Mouse (Mus musculus) limb, embryonic 13.5 days (tissue): ENCODE measurements around the gene Tmem203. TPM values are rescaled to one million over a fixed set of nuclear protein-coding genes. Genes with fewer than 3 reads are reported as not detected.

ENCODE experiments used
- ATAC-seq: fragments of 200-750 bp; cut with Nextera tagmentation; 2 replicates; pipeline ENCODE4 v1.8.0; 2017; ENCODE audit warnings: low read depth, moderate number of reproducible peaks, moderate TSS enrichment; ENCODE audit not compliant: low FRiP score
- H3K27ac ChIP-seq: fragments of 300-500 bp; sonication (generic); 2 replicates; pipeline ENCODE4 v1.5.1; 2015; ENCODE audit warnings: inconsistent platforms, mild to moderate bottlenecking, moderate library complexity
- H3K27me3 ChIP-seq: fragments of 300-500 bp; sonication (generic); 2 replicates; pipeline ENCODE4 v1.6.1; 2015; ENCODE audit warnings: mild to moderate bottlenecking, inconsistent platforms
- H3K36me3 ChIP-seq: fragments of 300-500 bp; sonication (generic); 2 replicates; pipeline ENCODE4 v1.6.1; 2015; ENCODE audit warnings: inconsistent platforms, mild to moderate bottlenecking, moderate library complexity
- H3K4me1 ChIP-seq: fragments of 300-500 bp; sonication (generic); 2 replicates; pipeline ENCODE4 v1.6.1; 2015; ENCODE audit warnings: inconsistent platforms
- H3K4me2 ChIP-seq: fragments of 300-500 bp; sonication (generic); replicated peaks from 2 replicates; pipeline ENCODE4 v1.6.1; 2015; ENCODE audit warnings: inconsistent platforms, mild to moderate bottlenecking, moderate library complexity
- H3K4me3 ChIP-seq: fragments of 300-500 bp; sonication (generic); 2 replicates; pipeline ENCODE4 v1.5.1; 2015; ENCODE audit warnings: moderate library complexity, mild to moderate bottlenecking, inconsistent platforms
- H3K9ac ChIP-seq: fragments of 300-500 bp; sonication (generic); 2 replicates; pipeline ENCODE4 v1.6.1; 2015; ENCODE audit warnings: mild to moderate bottlenecking, inconsistent platforms
- H3K9me3 ChIP-seq: fragments of 300-500 bp; sonication (generic); 2 replicates; pipeline ENCODE4 v1.6.1; 2016; ENCODE audit warnings: inconsistent platforms
- whole genome bisulfite sequencing: fragments of 180-500 bp; shearing (Covaris S2); methylation state at CpG from one replicate; pipeline ENCODE4 v1.1.7; 2015; 5-methylcytosine and 5-hydroxymethylcytosine counted together
- polyA plus RNA-seq: library from polyadenylated mRNA; unstranded; fragments of >200 nt; fragmentation: Nextera tagmentation; extraction: Ambion mirVana; gene quantifications from 2 replicates; pipeline ENCODE4 v1.2.1, GENCODE M21; 2015

The Tmem203 gene
- polyA plus RNA-seq: 23.6 and 24.2 TPM in 2 replicates

DNA sequence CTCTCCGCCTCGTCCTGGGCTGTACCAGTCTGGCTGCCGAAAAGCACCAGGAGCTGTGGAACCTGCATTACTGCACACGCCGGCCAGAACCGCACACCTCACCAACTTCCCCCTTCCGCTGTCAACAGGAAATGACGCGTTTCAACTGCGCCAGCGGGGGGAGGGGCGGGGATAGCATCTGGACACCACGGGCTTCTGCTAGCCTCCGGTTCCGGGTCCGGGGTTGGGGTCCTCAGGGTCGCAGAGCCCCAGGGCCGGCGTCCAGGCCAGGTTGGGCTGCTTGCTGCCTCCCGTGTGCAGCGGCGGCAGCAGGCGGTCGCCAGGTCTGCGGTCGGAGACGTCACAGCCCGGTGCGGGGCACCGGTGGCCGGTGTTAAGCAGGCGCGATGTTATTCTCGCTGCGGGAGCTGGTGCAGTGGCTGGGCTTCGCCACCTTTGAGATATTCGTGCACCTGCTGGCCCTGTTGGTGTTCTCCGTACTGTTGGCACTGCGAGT lies at the start of gene Tmem203:
TSS of gene Tmem203 (plus strand) at position 156 of the 496 bp plus-strand sequence.
- H3K4me3 ChIP-seq: peak within 1 kb of the TSS; percentile 81
- ATAC-seq: peak; percentile 89
- no peaks in the 10 kb centered on the region for H3K9me3 ChIP-seq
- no peaks in the 10 kb centered on the region for H3K27me3 ChIP-seq
- H3K27ac ChIP-seq: peak within 1 kb of the TSS; percentile 69
- peak within 1 kb of the TSS; percentile 99 for H3K4me2 ChIP-seq
- peak within 1 kb of the TSS; percentile 85 for H3K9ac ChIP-seq
- H3K36me3 ChIP-seq: peaks cover 32% of the 10 kb centered on the region
- 1% methylated on average over 39 of the region's 39 CpGs for WGBS
- H3K4me1 ChIP-seq: peaks cover 18% of the 10 kb centered on the region

DNA sequence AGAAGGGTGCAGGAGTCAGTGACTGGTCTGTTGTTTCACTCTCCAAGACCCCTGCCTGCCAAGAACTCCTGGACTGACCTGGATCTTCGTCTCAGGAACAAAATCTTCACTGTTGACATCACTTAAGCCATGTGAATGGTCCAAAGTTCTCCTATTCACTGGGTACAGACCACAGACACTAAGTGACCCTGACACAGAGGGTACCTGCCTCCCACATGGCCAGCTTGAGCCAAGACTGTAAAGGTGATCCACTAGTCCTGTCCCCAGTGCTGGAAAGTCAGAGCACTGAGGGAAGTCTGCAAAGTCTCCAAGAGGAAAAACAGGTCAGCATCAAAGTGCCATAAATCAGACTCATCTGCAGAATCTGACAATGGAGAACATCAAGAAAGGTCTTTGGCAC lies 47.6 kb upstream of the Tmem203 start:
- Histone ChIP-seq H3K4me1 (peaks cover 15% of the 10 kb centered on the region), H3K27me3 (0 out of 2 replicates have a peak, but pooled peaks cover under 1% of the 10 kb centered on the region), H3K4me3 (no peak overlapping the region), H3K27ac (no peak overlapping the region), H3K4me2 (no peak overlapping the region), H3K9ac (no peak overlapping the region), H3K9me3 (no peaks in the 10 kb centered on the region), H3K36me3 (peaks cover 69% of the 10 kb centered on the region)
- no peak for ATAC-seq
- 87% methylated on average over 1 of the region's 1 CpGs for WGBS

- peak; percentile 6; the same call in 1 of the 2 replicates for ATAC-seq
- Histone ChIP-seq H3K9ac (peak overlapping the region; percentile 90), H3K27ac (peak overlapping the region; percentile 90), H3K4me3 (peak overlapping the region; percentile 71), H3K4me2 (peak overlapping the region; percentile 94), H3K4me1 (peaks cover 15% of the 10 kb centered on the region), H3K36me3 (peaks cover 38% of the 10 kb centered on the region), H3K9me3 (no peaks in the 10 kb centered on the region), H3K27me3 (peaks cover 3% of the 10 kb centered on the region; the same call in 1 of the 2 replicates)
- under 1% methylated on average over 24 of the region's 24 CpGs for WGBS
Measured at GRCm38 (mm10) chr2:25210686-25211085, 44.6 kb upstream of the Tmem203 start.

DNA sequence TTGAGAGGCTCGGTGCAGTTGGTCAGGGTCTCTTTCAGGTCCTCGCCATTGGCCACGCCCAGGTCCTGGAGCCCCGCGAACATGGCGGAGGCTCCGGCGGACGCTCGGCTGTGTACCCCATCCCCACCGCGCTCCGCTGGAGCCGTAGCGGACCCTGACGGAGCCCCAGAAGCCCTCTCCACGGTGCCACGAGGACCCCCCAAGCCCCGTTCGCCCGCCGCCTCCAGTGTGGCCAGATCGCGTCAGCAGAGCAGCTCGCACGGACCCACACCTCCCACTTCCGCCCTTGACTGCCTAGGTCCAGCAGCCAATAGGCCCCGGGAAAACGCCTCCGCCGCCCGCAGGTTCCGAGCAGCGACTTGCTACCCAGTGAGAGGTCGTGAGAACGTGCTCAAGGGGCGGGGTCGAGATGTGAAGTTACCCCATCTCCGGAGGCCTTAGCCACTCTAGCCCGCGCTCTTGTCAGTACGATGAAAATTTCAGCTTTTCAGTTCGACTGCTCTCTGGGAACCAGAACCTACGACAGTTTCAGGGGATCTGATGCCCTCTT lies 44.0 kb upstream of the Tmem203 start, which contains the start of gene Nelfb:
TSS of gene Nelfb (minus strand) at position 369 of the 550 bp plus-strand sequence.
- peak; percentile 94 for ATAC-seq
- Histone ChIP-seq H3K9me3 (no peaks in the 10 kb centered on the region), H3K4me3 (peak within 1 kb of the TSS; percentile 71), H3K4me2 (peak within 1 kb of the TSS; percentile 94), H3K9ac (peak within 1 kb of the TSS; percentile 90), H3K27ac (peak within 1 kb of the TSS; percentile 90), H3K36me3 (peaks cover 33% of the 10 kb centered on the region), H3K27me3 (peaks cover 3% of the 10 kb centered on the region; the same call in 1 of the 2 replicates), H3K4me1 (peaks cover 15% of the 10 kb centered on the region)
- under 1% methylated on average over 44 of the region's 44 CpGs for WGBS

GRCm38 (mm10) chr2:25213266-25213865 lies 41.9 kb upstream of the Tmem203 start:
- Histone ChIP-seq H3K9me3 (no peaks in the 10 kb centered on the region), H3K27ac (no peak overlapping the region), H3K4me1 (peaks cover 15% of the 10 kb centered on the region), H3K9ac (no peak overlapping the region), H3K27me3 (peaks cover 3% of the 10 kb centered on the region; the same call in 1 of the 2 replicates), H3K4me3 (no peak overlapping the region), H3K36me3 (peaks cover 11% of the 10 kb centered on the region), H3K4me2 (no peak overlapping the region)
- WGBS: 63% methylated on average over 23 of the region's 23 CpGs
- no peak for ATAC-seq

DNA sequence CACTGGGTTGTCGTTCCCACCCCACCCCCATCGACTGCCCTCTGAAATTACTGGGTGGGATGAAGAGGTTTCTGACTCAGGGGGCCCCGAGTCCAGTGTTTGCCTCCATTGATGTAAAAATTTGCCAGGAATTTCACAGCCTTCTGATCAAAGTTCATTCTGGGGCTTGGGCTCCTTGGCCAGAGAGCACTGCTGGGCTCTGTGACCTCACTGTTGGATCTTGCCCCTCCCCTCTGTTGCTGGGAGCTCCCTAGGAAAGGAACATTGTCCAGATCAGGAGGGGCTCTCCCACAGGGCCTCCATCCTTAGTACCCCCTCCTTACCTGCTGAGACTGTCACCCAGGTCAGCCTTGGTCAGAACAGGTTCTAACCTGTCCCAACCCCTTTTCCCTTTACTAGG lies 40.8 kb upstream of the Tmem203 start, which contains the start of gene Stpg3:
TSS of gene Stpg3 (minus strand) at position 194 of the 400 bp plus-strand sequence.
- H3K27ac ChIP-seq: no peak within 1 kb of the TSS
- 74% methylated on average over 3 of the region's 3 CpGs for WGBS

DNA sequence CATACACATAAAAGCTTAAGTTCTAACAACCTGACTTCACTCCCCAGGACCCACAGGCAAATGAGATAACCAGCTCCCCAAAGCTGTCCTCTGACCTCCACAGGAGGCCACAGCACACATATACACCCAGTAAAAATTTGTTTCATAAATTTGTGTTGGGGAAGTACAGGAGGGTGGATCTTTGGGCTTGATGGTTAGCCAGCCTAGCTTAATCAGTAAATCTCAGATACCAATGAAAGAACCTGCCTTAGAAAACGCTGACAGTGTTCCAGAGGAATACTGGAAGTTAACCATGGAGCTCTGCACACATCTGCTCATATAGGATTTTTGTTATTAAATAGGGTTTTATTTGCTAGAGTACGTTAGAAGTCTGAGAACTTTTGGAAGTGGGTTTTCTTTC lies 37.6 kb upstream of the Tmem203 start:
- no peaks in the 10 kb centered on the region for H3K4me1 ChIP-seq
- H3K36me3 ChIP-seq: peaks cover 10% of the 10 kb centered on the region
- 59% methylated on average over 2 of the region's 2 CpGs for WGBS
- no peak for ATAC-seq
- no peak overlapping the region for H3K4me2 ChIP-seq
- H3K9me3 ChIP-seq: no peaks in the 10 kb centered on the region
- H3K27ac ChIP-seq: no peak overlapping the region
- H3K27me3 ChIP-seq: peaks cover 5% of the 10 kb centered on the region; the same call in 1 of the 2 replicates
- H3K4me3 ChIP-seq: no peak overlapping the region
- no peak overlapping the region for H3K9ac ChIP-seq

More for the DNA sequence above, 40.8 kb upstream of the Tmem203 start, which contains the start of gene Stpg3:
- no peaks in the 10 kb centered on the region for H3K9me3 ChIP-seq
- no peak for ATAC-seq
- no peak within 1 kb of the TSS for H3K9ac ChIP-seq
- peaks cover 4% of the 10 kb centered on the region; the same call in 1 of the 2 replicates for H3K36me3 ChIP-seq
- H3K27me3 ChIP-seq: peaks cover 6% of the 10 kb centered on the region; the same call in 1 of the 2 replicates
- H3K4me2 ChIP-seq: no peak within 1 kb of the TSS
- no peak within 1 kb of the TSS for H3K4me3 ChIP-seq
- peaks cover 15% of the 10 kb centered on the region for H3K4me1 ChIP-seq

DNA sequence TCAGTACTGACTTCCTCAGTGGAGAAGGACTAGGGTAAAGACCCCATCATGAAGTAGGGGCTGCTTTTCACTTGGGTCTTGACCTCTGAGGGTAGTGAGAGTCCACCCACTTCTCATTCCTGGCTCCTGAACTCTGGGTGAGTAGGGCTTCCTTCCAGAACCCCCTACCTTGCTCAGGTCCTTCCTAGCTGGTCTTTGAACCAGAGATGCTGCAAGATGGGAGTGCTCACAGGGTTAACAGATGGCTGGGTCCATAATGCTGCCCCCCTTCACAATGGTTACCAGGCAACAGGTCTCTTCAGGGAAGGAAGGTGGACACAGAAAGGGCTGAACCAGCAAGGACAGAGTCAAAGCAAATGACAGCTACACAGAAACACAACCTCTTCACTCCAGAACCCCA lies 36.8 kb upstream of the Tmem203 start, which contains the start of gene Fam166a:
TSS of gene Fam166a (plus strand) at position 301 of the 400 bp plus-strand sequence.
- peaks cover 13% of the 10 kb centered on the region for H3K36me3 ChIP-seq
- ATAC-seq: no peak
- H3K9ac ChIP-seq: no peak within 1 kb of the TSS
- no peak within 1 kb of the TSS for H3K4me2 ChIP-seq
- peaks cover 3% of the 10 kb centered on the region; the same call in 1 of the 2 replicates for H3K27me3 ChIP-seq
- H3K27ac ChIP-seq: no peak within 1 kb of the TSS
- H3K4me1 ChIP-seq: peaks cover 4% of the 10 kb centered on the region
- no peaks in the 10 kb centered on the region for H3K9me3 ChIP-seq
- no peak within 1 kb of the TSS for H3K4me3 ChIP-seq

- Histone ChIP-seq H3K36me3 (peaks cover 13% of the 10 kb centered on the region), H3K9me3 (no peaks in the 10 kb centered on the region), H3K4me1 (peaks cover 14% of the 10 kb centered on the region), H3K9ac (no peak overlapping the region), H3K4me2 (no peak overlapping the region), H3K27me3 (peaks cover 3% of the 10 kb centered on the region; the same call in 1 of the 2 replicates), H3K27ac (no peak overlapping the region), H3K4me3 (no peak overlapping the region)
- ATAC-seq: no peak
- WGBS: 70% methylated on average over 5 of the region's 5 CpGs
Measured at GRCm38 (mm10) chr2:25221331-25221772, 33.9 kb upstream of the Tmem203 start.

DNA sequence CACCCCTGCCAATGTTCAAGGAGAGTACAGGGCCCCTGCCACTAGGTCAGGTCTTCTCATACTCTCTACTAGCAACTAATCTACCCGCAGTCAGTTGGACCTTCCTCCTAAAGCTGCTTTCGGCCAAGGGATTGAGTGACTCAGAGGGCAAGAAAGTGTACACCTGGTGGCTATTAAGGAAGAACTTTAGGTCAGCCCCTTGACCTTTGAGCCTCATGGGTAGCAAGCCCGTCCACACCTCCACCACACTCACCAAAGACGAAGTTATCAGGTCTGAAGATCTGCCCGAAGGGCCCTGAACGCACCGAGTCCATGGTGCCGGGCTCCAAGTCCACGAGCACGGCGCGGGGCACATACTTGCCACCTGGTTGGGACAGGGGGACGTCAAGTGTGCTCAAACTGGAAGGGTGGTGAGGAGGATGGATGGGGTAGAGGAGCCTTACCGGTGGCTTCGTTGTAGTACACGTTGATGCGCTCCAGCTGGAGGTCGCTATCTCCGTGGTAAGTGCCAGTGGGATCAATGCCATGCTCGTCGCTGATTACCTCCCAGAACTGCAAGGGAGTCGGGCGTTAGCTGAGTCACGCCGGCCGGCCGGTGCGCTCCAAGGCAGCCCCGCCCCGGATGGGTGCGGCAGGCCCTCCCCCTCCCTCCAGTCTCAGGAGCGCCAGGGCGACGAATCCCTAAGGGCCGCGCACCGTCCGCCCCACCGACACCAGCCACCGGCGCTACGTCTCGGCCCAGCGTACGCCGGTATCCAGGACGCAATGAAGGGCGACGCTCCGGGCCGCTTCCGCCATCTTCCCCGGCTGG lies 31.4 kb upstream of the Tmem203 start:
- Histone ChIP-seq H3K36me3 (peaks cover 13% of the 10 kb centered on the region), H3K27me3 (peaks cover under 1% of the 10 kb centered on the region; the same call in 1 of the 2 replicates), H3K9me3 (no peaks in the 10 kb centered on the region), H3K4me3 (peak overlapping the region; percentile 91), H3K4me1 (peaks cover 16% of the 10 kb centered on the region), H3K4me2 (peak overlapping the region; percentile 96), H3K9ac (peak overlapping the region; percentile 89), H3K27ac (peak overlapping the region; percentile 90)
- 2% methylated on average over 49 of the region's 53 CpGs for WGBS
- peak; percentile 6 for ATAC-seq

GRCm38 (mm10) chr2:25224492-25224765 lies 30.8 kb upstream of the Tmem203 start, which contains the start of gene Tubb4b:
Gene Tubb4b, minus strand, starts transcription at chr2:25224702.
- H3K4me2 ChIP-seq: peak within 1 kb of the TSS; percentile 96
- ATAC-seq: no peak
- 0% methylated on average over 17 of the region's 17 CpGs for WGBS
- H3K9me3 ChIP-seq: no peaks in the 10 kb centered on the region
- peak within 1 kb of the TSS; percentile 97 for H3K27ac ChIP-seq
- peaks cover 18% of the 10 kb centered on the region for H3K4me1 ChIP-seq
- H3K27me3 ChIP-seq: no peaks in the 10 kb centered on the region
- peak within 1 kb of the TSS; percentile 91 for H3K4me3 ChIP-seq
- H3K36me3 ChIP-seq: peaks cover 13% of the 10 kb centered on the region
- peak within 1 kb of the TSS; percentile 89 for H3K9ac ChIP-seq
